Mouse (Mus musculus): Measurements from ENCODE around the gene Esp38.
"Not testable (repeated sequence)": the region's sequence is repeated elsewhere in the genome, so short reads cannot be mapped to it uniquely, and the experiment has no call there.

Gene Esp38

DNA sequence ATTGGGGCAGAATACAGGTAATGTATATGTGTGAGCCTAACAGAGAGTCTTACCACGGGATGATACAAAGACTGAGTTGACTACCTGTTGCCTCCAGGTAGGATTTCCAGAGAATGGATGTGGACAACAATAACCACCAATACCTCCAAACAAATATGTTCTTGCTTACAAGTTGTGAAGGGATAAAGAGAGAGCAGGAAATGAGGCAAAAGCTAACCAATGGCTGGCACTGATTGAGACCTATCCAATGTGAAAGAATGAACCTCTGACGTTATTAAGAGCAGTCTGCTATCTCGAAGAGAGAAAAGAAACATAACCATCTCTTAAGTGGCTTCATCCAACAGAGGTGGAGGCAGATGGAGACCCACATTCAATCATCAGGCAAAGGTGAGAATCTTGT lies at the start of gene Esp38:
TSS of gene Esp38 (plus strand) at position 301 of the 400 bp plus-strand sequence.
- DNase-seq = no peak

- not testable (repeated sequence) for DNase-seq
Observed at GRCm38 (mm10) chr17:39902928-39903545, 47.3 kb upstream of the Esp38 start.
